ENCODE assay signal across 17 mouse cellular contexts in genomic region chr2:28621111-28621510, GRCm38 (mm10). TPM values are rescaled to one million over a fixed set of nuclear protein-coding genes. Genes with fewer than 3 reads are reported as not detected.
DNase-seq lines count a peak whose midpoint lies in the region; ATAC-seq and TF ChIP-seq lines count a peak whose summit lies in the region.
"Had no signal": no experiment of that assay in that cellular context is flagged by ENCODE, and none has a peak within 500 bp of the region (broad histone marks: within the 10 kb centered on the region; RNA-seq: fewer than 3 reads in every experiment).

No protein-coding gene starts in this region.

- H3K27ac ChIP-seq in hindbrain, embryonic 10.5 days, result no peak overlapping the region
- no peak overlapping the region for H3K27ac ChIP-seq in hindbrain, postnatal 0 days
- no peak overlapping the region for H3K27ac ChIP-seq in limb, embryonic 12.5 days
- H3K27ac ChIP-seq: embryonic facial prominence, embryonic 12.5 days had no signal

- no peak overlapping the region for H3K9ac ChIP-seq in hindbrain, postnatal 0 days (replicated peaks; ENCODE audit: low read length)
- H3K9ac ChIP-seq in limb, embryonic 12.5 days (replicated peaks), result no peak overlapping the region
- H3K9ac ChIP-seq: embryonic facial prominence, embryonic 12.5 days had no signal

- H3K9me3 ChIP-seq in hindbrain, embryonic 10.5 days, result no peaks in the 10 kb centered on the region
- H3K9me3 ChIP-seq in hindbrain, postnatal 0 days (ENCODE audit: low read length), result no peaks in the 10 kb centered on the region
- no peaks in the 10 kb centered on the region for H3K9me3 ChIP-seq in limb, embryonic 12.5 days
- H3K9me3 ChIP-seq: embryonic facial prominence, embryonic 12.5 days had no signal

- H3K4me3 ChIP-seq in hindbrain, embryonic 10.5 days, result peak overlapping the region; percentile 32
- H3K4me3 ChIP-seq in hindbrain, postnatal 0 days (ENCODE audit: low read length), result no peak overlapping the region
- H3K4me3 ChIP-seq in limb, embryonic 12.5 days (replicated peaks), result no peak overlapping the region
- H3K4me3 ChIP-seq: embryonic facial prominence, embryonic 12.5 days had no signal

- intact Hi-C loops in left cerebral cortex, postnatal 4 days (cut with DNase I), result no loop called here

- 29% methylated on average over 2 of the region's 2 CpGs for WGBS in hindbrain, embryonic 10.5 days
- 20% methylated on average over 2 of the region's 2 CpGs for WGBS in hindbrain, postnatal 0 days
- WGBS in limb, embryonic 12.5 days, result 23% methylated on average over 2 of the region's 2 CpGs

- ATAC-seq in hindbrain, postnatal 0 days, result no peak
- no peak for ATAC-seq in limb, embryonic 12.5 days (ENCODE audit: insufficient number of reproducible peaks, insufficient read depth, low FRiP score, low TSS enrichment, low read depth)
- ATAC-seq: midbrain, embryonic 16.5 days had no signal

- no peaks in the 10 kb centered on the region for H3K36me3 ChIP-seq in hindbrain, embryonic 10.5 days
- no peaks in the 10 kb centered on the region for H3K36me3 ChIP-seq in hindbrain, postnatal 0 days (ENCODE audit: insufficient read depth, low read length)
- no peaks in the 10 kb centered on the region for H3K36me3 ChIP-seq in limb, embryonic 12.5 days
- H3K36me3 ChIP-seq: embryonic facial prominence, embryonic 12.5 days had no signal

- DNase-seq in hindbrain, embryonic 10.5 days (ENCODE audit: low spot score), result no peak
- no peak for DNase-seq in hindbrain, postnatal 0 days (ENCODE audit: low spot score)
- peak; percentile 18 to 65 for DNase-seq in spleen, postnatal 4 days (ENCODE audit: low spot score in 2 of 2)
- no peak for DNase-seq in spleen, adult 12 weeks (ENCODE audit: low spot score)
- no peak for DNase-seq in MN1 (ENCODE audit: low spot score)
- no peak for DNase-seq in left cerebral cortex, postnatal 4 days
- DNase-seq: cerebellum, adult 18-20 months; kidney, adult 2 months; thymus, postnatal 25 days had no signal

- H3K27me3 ChIP-seq in hindbrain, embryonic 10.5 days (ENCODE audit: insufficient read depth, poor library complexity, severe bottlenecking), result peaks cover 59% of the 10 kb centered on the region
- peaks cover 15% of the 10 kb centered on the region for H3K27me3 ChIP-seq in hindbrain, postnatal 0 days (ENCODE audit: insufficient read depth, low read length)
- peaks cover 51% of the 10 kb centered on the region for H3K27me3 ChIP-seq in limb, embryonic 12.5 days

- no peak overlapping the region for H3K4me2 ChIP-seq in hindbrain, postnatal 0 days (ENCODE audit: low read depth, low read length)
- peak overlapping the region; percentile 21; the same call in 1 of the 2 replicates for H3K4me2 ChIP-seq in limb, embryonic 12.5 days

- H3K4me1 ChIP-seq in hindbrain, embryonic 10.5 days (replicated peaks), result peaks cover 17% of the 10 kb centered on the region
- no peaks in the 10 kb centered on the region for H3K4me1 ChIP-seq in hindbrain, postnatal 0 days (ENCODE audit: insufficient read depth, low read length)
- no peaks in the 10 kb centered on the region for H3K4me1 ChIP-seq in limb, embryonic 12.5 days (replicated peaks)

- TF ChIP-seq CTCF in hindbrain, postnatal 0 days (IDR thresholded peaks at IDR 0.05; ENCODE audit: low read depth), result no peak

RNA-seq across cellular contexts. Expression of gene Gfi1b, which starts 0.7 kb away (rescaled TPM):
- 3.4 and 4.7 TPM in 2 replicates for polyA plus RNA-seq in hindbrain, embryonic 10.5 days (2016; fragmentation: Nextera tagmentation; extraction: Ambion mirVana)
- total RNA-seq in hindbrain, postnatal 0 days (2014; rRNA removed), result not detected in 2 replicates
- not detected in 2 replicates for polyA plus RNA-seq in hindbrain, postnatal 0 days (2015; fragmentation: Nextera tagmentation; extraction: Ambion mirVana)
- polyA plus RNA-seq in limb, embryonic 12.5 days (2016; fragmentation: Nextera tagmentation; extraction: Ambion mirVana), result 0.55 and 2.2 TPM in 2 replicates
- not detected for total RNA-seq in left cerebral cortex, postnatal 4 days (2021)
- total RNA-seq: gastrocnemius, adult 8-10 months; heart, adult 18-20 months; layer of hippocampus, postnatal 10 days; left cerebral cortex, postnatal 10 days had no signal
- polyA plus RNA-seq: midbrain, embryonic 16.5 days had no signal

RNA-seq across cellular contexts. Expression of gene Tsc1, which starts 19.9 kb away (rescaled TPM):
- polyA plus RNA-seq in hindbrain, embryonic 10.5 days (2016; fragmentation: Nextera tagmentation; extraction: Ambion mirVana), result 21.8 and 23.8 TPM in 2 replicates
- total RNA-seq in hindbrain, postnatal 0 days (2014; rRNA removed), result 33.9 and 42.3 TPM in 2 replicates
- 20.0 and 22.7 TPM in 2 replicates for polyA plus RNA-seq in hindbrain, postnatal 0 days (2015; fragmentation: Nextera tagmentation; extraction: Ambion mirVana)
- 24.9 and 25.4 TPM in 2 replicates for polyA plus RNA-seq in limb, embryonic 12.5 days (2016; fragmentation: Nextera tagmentation; extraction: Ambion mirVana)
- 10 to 100 TPM; 56.9 to 58.6 TPM for total RNA-seq in left cerebral cortex, postnatal 4 days (2021)

RNA-seq across cellular contexts. Expression of gene Gtf3c5, which starts 37.6 kb away (rescaled TPM):
- 59.8 and 61.0 TPM in 2 replicates for polyA plus RNA-seq in hindbrain, embryonic 10.5 days (2016; fragmentation: Nextera tagmentation; extraction: Ambion mirVana)
- 23.1 and 28.4 TPM in 2 replicates for total RNA-seq in hindbrain, postnatal 0 days (2014; rRNA removed)
- 27.4 and 29.5 TPM in 2 replicates for polyA plus RNA-seq in hindbrain, postnatal 0 days (2015; fragmentation: Nextera tagmentation; extraction: Ambion mirVana)
- polyA plus RNA-seq in limb, embryonic 12.5 days (2016; fragmentation: Nextera tagmentation; extraction: Ambion mirVana), result 56.7 and 59.1 TPM in 2 replicates
- total RNA-seq in left cerebral cortex, postnatal 4 days (2021), result 10 to 100 TPM; 26.6 to 27.8 TPM

RNA-seq across cellular contexts. Expression of gene Cel, which starts 57.9 kb away (rescaled TPM):
- not detected in 2 replicates for polyA plus RNA-seq in hindbrain, embryonic 10.5 days (2016; fragmentation: Nextera tagmentation; extraction: Ambion mirVana)
- not detected in 2 replicates for total RNA-seq in hindbrain, postnatal 0 days (2014; rRNA removed)
- not detected in 2 replicates for polyA plus RNA-seq in hindbrain, postnatal 0 days (2015; fragmentation: Nextera tagmentation; extraction: Ambion mirVana)
- not detected in 2 replicates for polyA plus RNA-seq in limb, embryonic 12.5 days (2016; fragmentation: Nextera tagmentation; extraction: Ambion mirVana)
- not detected for total RNA-seq in left cerebral cortex, postnatal 4 days (2021)
- total RNA-seq: gastrocnemius, adult 8-10 months; heart, adult 18-20 months; hematopoietic stem cell, adult 5-6 weeks; layer of hippocampus, postnatal 10 days; left cerebral cortex, postnatal 10 days had no signal
- polyA plus RNA-seq: embryonic facial prominence, embryonic 12.5 days; kidney, adult 2 months; midbrain, embryonic 16.5 days had no signal

Comparison
In these comparisons a context has a peak if more than half of its experiments do, and no peak if none do; other contexts are left out.
1. DNase-seq: peak in spleen, postnatal 4 days (2 of 2); none in hindbrain, embryonic 10.5 days (single experiment), hindbrain, postnatal 0 days (single experiment), spleen, adult 12 weeks (single experiment), MN1 (single experiment) and left cerebral cortex, postnatal 4 days (single experiment).